Mouse (Mus musculus): ENCODE results near the gene Adra2a. TPM values are rescaled to one million over a fixed set of nuclear protein-coding genes. Genes with fewer than 3 reads are reported as not detected.

Gene Adra2a
- polyA plus RNA-seq (2012; ENCODE audit: insufficient read depth, low replicate concordance), result 4.3 TPM in 2 replicates

GRCm38 (mm10) chr19:54043851-54044250 is at the start of gene Adra2a:
Gene Adra2a (plus strand): TSS chr19:54044151.
- TF ChIP-seq GATA1 (IDR thresholded peaks at IDR 0.05; ENCODE audit: borderline replicate concordance, low read length) (no peak), FLI1 (IDR thresholded peaks at IDR 0.05; ENCODE audit: low read length) (no peak)
- Histone ChIP-seq H3K27me3 (replicated peaks) (peaks cover 70% of the 10 kb centered on the region), H3K4me1 (peaks cover 61% of the 10 kb centered on the region), H3K4me3 (replicated peaks) (peak within 1 kb of the TSS; percentile 93), H3K36me3 (replicated peaks; ENCODE audit: low read length) (no peaks in the 10 kb centered on the region), H3K9me3 (no peaks in the 10 kb centered on the region)

DNA sequence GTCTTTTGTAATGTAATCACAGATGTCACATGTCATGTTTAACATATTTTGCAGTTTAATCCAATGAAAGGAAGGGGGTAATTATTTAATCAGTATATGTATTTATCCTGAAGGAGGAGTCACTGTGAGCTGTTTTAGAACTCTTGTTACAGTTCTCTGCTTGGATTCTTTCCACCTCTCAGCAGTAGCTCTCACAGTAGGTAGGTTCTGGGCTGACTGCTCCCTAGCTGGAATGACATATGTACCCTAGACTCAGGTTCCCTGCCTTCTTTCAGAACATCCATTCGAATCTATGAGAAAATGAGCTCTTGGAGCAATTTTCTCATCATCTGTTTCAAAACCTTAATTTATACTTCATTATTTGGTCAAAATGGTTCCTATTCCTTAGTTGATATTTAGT is 49.7 kb upstream of the Adra2a start:
- Histone ChIP-seq H3K36me3 (replicated peaks; ENCODE audit: low read length) (peaks cover 24% of the 10 kb centered on the region), H3K27me3 (replicated peaks) (no peaks in the 10 kb centered on the region), H3K4me3 (replicated peaks) (no peak overlapping the region), H3K9me3 (no peaks in the 10 kb centered on the region), H3K4me1 (peaks cover 15% of the 10 kb centered on the region; the same call in 1 of the 2 replicates)
- TF ChIP-seq FLI1 (IDR thresholded peaks at IDR 0.05; ENCODE audit: low read length) (no peak), GATA1 (IDR thresholded peaks at IDR 0.05; ENCODE audit: borderline replicate concordance, low read length) (no peak)

- H3K4me3 ChIP-seq (replicated peaks), result no peak overlapping the region
- H3K36me3 ChIP-seq (replicated peaks; ENCODE audit: low read length), result peaks cover 19% of the 10 kb centered on the region
- TF ChIP-seq FLI1 (IDR thresholded peaks at IDR 0.05; ENCODE audit: low read length), result no peak
- TF ChIP-seq GATA1 (IDR thresholded peaks at IDR 0.05; ENCODE audit: borderline replicate concordance, low read length), result no peak
- no peaks in the 10 kb centered on the region for H3K27me3 ChIP-seq (replicated peaks)
- peaks cover 32% of the 10 kb centered on the region for H3K4me1 ChIP-seq
- H3K9me3 ChIP-seq, result no peaks in the 10 kb centered on the region
These were observed 33.0 kb upstream of the Adra2a start for GRCm38 (mm10) chr19:54010973-54011372.

GRCm38 (mm10) chr19:54014999-54015398 is 29.0 kb upstream of the Adra2a start:
- Histone ChIP-seq H3K27me3 (replicated peaks) (no peaks in the 10 kb centered on the region), H3K4me3 (replicated peaks) (no peak overlapping the region), H3K9me3 (no peaks in the 10 kb centered on the region), H3K36me3 (replicated peaks; ENCODE audit: low read length) (peaks cover 36% of the 10 kb centered on the region), H3K4me1 (peaks cover 30% of the 10 kb centered on the region)
- TF ChIP-seq GATA1 (IDR thresholded peaks at IDR 0.05; ENCODE audit: borderline replicate concordance, low read length), result no peak
- TF ChIP-seq FLI1 (IDR thresholded peaks at IDR 0.05; ENCODE audit: low read length), result no peak

DNA sequence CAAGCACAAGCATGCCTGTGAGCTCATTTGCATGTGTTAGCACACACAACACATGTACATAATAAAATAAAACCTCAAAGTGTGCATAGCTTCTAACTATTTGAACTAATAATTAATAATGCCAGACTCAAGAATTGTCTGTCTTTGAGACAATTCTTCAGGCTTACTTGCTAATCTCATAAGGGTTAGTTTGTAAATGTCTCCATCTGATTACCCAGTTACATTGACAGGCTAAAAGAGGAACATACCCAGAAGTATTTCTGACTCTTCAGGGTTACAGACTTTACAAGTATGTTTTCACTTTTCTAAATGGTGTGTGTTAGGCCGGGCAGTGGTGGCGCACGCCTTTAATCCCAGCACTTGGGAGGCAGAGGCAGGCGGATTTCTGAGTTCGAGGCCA is 28.4 kb upstream of the Adra2a start:
- no peak for TF ChIP-seq GATA1 (IDR thresholded peaks at IDR 0.05; ENCODE audit: borderline replicate concordance, low read length)
- no peak for TF ChIP-seq FLI1 (IDR thresholded peaks at IDR 0.05; ENCODE audit: low read length)

GRCm38 (mm10) chr19:54035100-54035499 is 8.9 kb upstream of the Adra2a start:
- peaks cover 3% of the 10 kb centered on the region; the same call in 1 of the 2 replicates for H3K9me3 ChIP-seq
- H3K4me3 ChIP-seq (replicated peaks), result no peak overlapping the region
- H3K36me3 ChIP-seq (replicated peaks; ENCODE audit: low read length), result peaks cover 52% of the 10 kb centered on the region
- H3K4me1 ChIP-seq, result no peaks in the 10 kb centered on the region
- TF ChIP-seq GATA1 (IDR thresholded peaks at IDR 0.05; ENCODE audit: borderline replicate concordance, low read length), result no peak
- no peak for TF ChIP-seq FLI1 (IDR thresholded peaks at IDR 0.05; ENCODE audit: low read length)
- no peaks in the 10 kb centered on the region for H3K27me3 ChIP-seq (replicated peaks)

More for the DNA sequence above, 28.4 kb upstream of the Adra2a start:
- Histone ChIP-seq H3K4me3 (replicated peaks) (no peak overlapping the region), H3K27me3 (replicated peaks) (no peaks in the 10 kb centered on the region), H3K9me3 (no peaks in the 10 kb centered on the region), H3K4me1 (peaks cover 27% of the 10 kb centered on the region), H3K36me3 (replicated peaks; ENCODE audit: low read length) (peaks cover 39% of the 10 kb centered on the region)

GRCm38 (mm10) chr19:54039441-54039840 is 4.5 kb upstream of the Adra2a start:
- no peak overlapping the region for H3K4me3 ChIP-seq (replicated peaks)
- H3K9me3 ChIP-seq, result peaks cover 3% of the 10 kb centered on the region; the same call in 1 of the 2 replicates
- no peak for TF ChIP-seq FLI1 (IDR thresholded peaks at IDR 0.05; ENCODE audit: low read length)
- TF ChIP-seq GATA1 (IDR thresholded peaks at IDR 0.05; ENCODE audit: borderline replicate concordance, low read length), result no peak
- H3K4me1 ChIP-seq, result peaks cover 17% of the 10 kb centered on the region
- peaks cover 26% of the 10 kb centered on the region for H3K27me3 ChIP-seq (replicated peaks)
- peaks cover 20% of the 10 kb centered on the region for H3K36me3 ChIP-seq (replicated peaks; ENCODE audit: low read length)

- Histone ChIP-seq H3K4me3 (replicated peaks) (peak overlapping the region; percentile 44), H3K27me3 (replicated peaks) (peaks cover 36% of the 10 kb centered on the region), H3K4me1 (peaks cover 28% of the 10 kb centered on the region), H3K36me3 (replicated peaks; ENCODE audit: low read length) (peaks cover 11% of the 10 kb centered on the region), H3K9me3 (peaks cover 3% of the 10 kb centered on the region; the same call in 1 of the 2 replicates)
- TF ChIP-seq GATA1 (IDR thresholded peaks at IDR 0.05; ENCODE audit: borderline replicate concordance, low read length), result no peak
- no peak for TF ChIP-seq FLI1 (IDR thresholded peaks at IDR 0.05; ENCODE audit: low read length)
These were observed 3.5 kb upstream of the Adra2a start for GRCm38 (mm10) chr19:54040356-54041028.

GRCm38 (mm10) chr19:54041029-54041367 is 3.0 kb upstream of the Adra2a start:
- Histone ChIP-seq H3K36me3 (replicated peaks; ENCODE audit: low read length) (peaks cover 6% of the 10 kb centered on the region), H3K4me3 (replicated peaks) (peak overlapping the region; percentile 44), H3K4me1 (peaks cover 33% of the 10 kb centered on the region), H3K27me3 (replicated peaks) (peaks cover 42% of the 10 kb centered on the region), H3K9me3 (peaks cover 3% of the 10 kb centered on the region; the same call in 1 of the 2 replicates)
- TF ChIP-seq FLI1 (IDR thresholded peaks at IDR 0.05; ENCODE audit: low read length), result no peak
- no peak for TF ChIP-seq GATA1 (IDR thresholded peaks at IDR 0.05; ENCODE audit: borderline replicate concordance, low read length)

DNA sequence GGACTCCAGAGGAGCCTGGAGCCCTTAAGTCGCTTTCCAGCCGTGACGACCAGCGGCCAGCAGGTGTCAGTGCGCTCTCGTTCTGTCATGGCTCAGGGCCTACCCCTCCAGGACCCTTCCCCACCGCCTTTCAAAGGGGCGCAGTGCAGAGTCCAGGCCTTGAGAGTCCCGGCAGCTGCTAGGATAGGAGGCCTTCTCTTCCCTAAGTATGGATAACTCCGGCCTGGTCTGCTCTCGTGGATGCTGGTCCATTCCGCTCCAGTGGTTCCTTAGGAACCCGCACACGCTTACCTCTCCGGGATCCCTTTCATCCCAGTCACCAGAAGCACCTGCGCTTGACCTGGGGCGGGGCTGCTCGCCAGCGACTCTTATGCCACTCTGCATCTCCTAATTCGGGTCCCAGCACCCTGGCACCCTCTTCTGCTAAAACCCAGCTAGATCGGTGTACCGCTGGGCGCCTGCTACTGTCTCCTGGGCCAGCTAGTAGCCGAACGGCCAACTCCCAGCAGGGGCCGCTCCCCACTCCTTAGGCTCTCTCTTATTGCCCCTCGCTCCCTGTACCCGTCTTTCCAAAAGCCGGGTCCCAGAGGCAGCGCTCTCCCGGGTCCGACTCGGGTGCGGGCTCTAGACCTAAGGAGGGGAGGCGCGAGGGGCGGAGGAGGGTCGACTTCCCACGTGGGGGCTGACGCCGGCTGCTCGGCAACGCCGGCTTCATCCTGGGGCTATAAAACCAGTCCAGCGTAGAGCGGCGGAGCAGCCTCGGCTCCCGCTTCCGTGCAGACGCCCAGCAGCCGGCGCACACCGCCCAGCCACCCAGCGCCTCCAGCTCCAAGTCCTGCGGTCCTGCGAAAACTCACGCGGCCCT is 788 bp downstream of the Adra2a start:
- Histone ChIP-seq H3K4me1 (peaks cover 70% of the 10 kb centered on the region), H3K36me3 (replicated peaks; ENCODE audit: low read length) (no peaks in the 10 kb centered on the region), H3K27me3 (replicated peaks) (peaks cover 78% of the 10 kb centered on the region), H3K9me3 (no peaks in the 10 kb centered on the region), H3K4me3 (replicated peaks) (peak overlapping the region; percentile 93)
- TF ChIP-seq GATA1 (IDR thresholded peaks at IDR 0.05; ENCODE audit: borderline replicate concordance, low read length), result no peak
- no peak for TF ChIP-seq FLI1 (IDR thresholded peaks at IDR 0.05; ENCODE audit: low read length)

Measured in megakaryocyte, embryonic 14.5 days (primary cell).